Mouse (Mus musculus) ovary, postnatal 10 days (tissue): ENCODE data around the gene Arhgef26.
A peak's percentile ranks its signal among the peaks of the same experiment; 100 is the strongest.

Experiments used
- DNase-seq: peaks from one replicate; pipeline ENCODE4 v3.0.0; 2022; ENCODE audit warnings: low spot score

Arhgef26 gene

GRCm38 (mm10) chr3:62449871-62450496, 111.8 kb downstream of the Arhgef26 start:
- DNase-seq: no peak

GRCm38 (mm10) chr3:62452961-62453360, 114.8 kb downstream of the Arhgef26 start:
- DNase-seq: no peak

GRCm38 (mm10) chr3:62454096-62454495, 116.0 kb downstream of the Arhgef26 start:
- DNase-seq: no peak

- DNase-seq: no peak
Observed at GRCm38 (mm10) chr3:62455854-62456253, 117.7 kb downstream of the Arhgef26 start.

- DNase-seq: no peak
Observed at GRCm38 (mm10) chr3:62458284-62459013, 120.3 kb downstream of the Arhgef26 start.

- no peak for DNase-seq
Observed at GRCm38 (mm10) chr3:62459483-62459882, 121.3 kb downstream of the Arhgef26 start.

GRCm38 (mm10) chr3:62464276-62464675, 126.1 kb downstream of the Arhgef26 start:
- no peak for DNase-seq

- no peak for DNase-seq
Observed at GRCm38 (mm10) chr3:62470179-62470578, 132.0 kb downstream of the Arhgef26 start.

- no peak for DNase-seq
Observed at GRCm38 (mm10) chr3:62484340-62484739, 146.2 kb downstream of the Arhgef26 start.

- DNase-seq: no peak
Observed at GRCm38 (mm10) chr3:62492568-62492967, 154.4 kb downstream of the Arhgef26 start.

- DNase-seq: no peak
Observed at GRCm38 (mm10) chr3:62499327-62499726, 161.2 kb downstream of the Arhgef26 start.

- DNase-seq: no peak
Observed at GRCm38 (mm10) chr3:62505166-62505900, 167.2 kb downstream of the Arhgef26 start.

GRCm38 (mm10) chr3:62506488-62507205, 168.5 kb downstream of the Arhgef26 start, which contains the start of gene Dhx36:
Gene Dhx36 (minus strand): TSS chr3:62507004.
- DNase-seq: peak; percentile 89

- no peak for DNase-seq
Observed at GRCm38 (mm10) chr3:62507206-62507647, 169.1 kb downstream of the Arhgef26 start.
